Mouse (Mus musculus) erythroblast, embryonic 14.5 days (primary cell): ENCODE measurements around the gene Ulk4. TPM values are rescaled to one million over a fixed set of nuclear protein-coding genes. Genes with fewer than 3 reads are reported as not detected.

Source experiments
- H3K27me3 ChIP-seq: 2 replicates; pipeline ENCODE4 v1.6.1; 2012; ENCODE audit warnings: inconsistent platforms; ENCODE audit not compliant: control insufficient read depth
- H3K36me3 ChIP-seq: 2 replicates; pipeline ENCODE4 v1.6.1; 2012; ENCODE audit warnings: mild to moderate bottlenecking, inconsistent platforms; ENCODE audit not compliant: control insufficient read depth
- H3K4me1 ChIP-seq: 2 replicates; pipeline ENCODE4 v1.6.1; 2012; ENCODE audit warnings: inconsistent platforms; ENCODE audit not compliant: control insufficient read depth
- H3K4me3 ChIP-seq: replicated peaks from 2 replicates; pipeline ENCODE3; 2012; ENCODE audit warnings: moderate library complexity, mild to moderate bottlenecking, inconsistent platforms
- H3K9me3 ChIP-seq: 2 replicates; pipeline ENCODE4 v1.6.1; 2012; ENCODE audit warnings: low read length, inconsistent platforms, mixed read lengths; ENCODE audit not compliant: control insufficient read depth
- GATA1 ChIP-seq: IDR thresholded peaks from 2 replicates; pipeline ENCODE4 v1.6.1; 2012; ENCODE audit warnings: low read length, inconsistent platforms, mixed read lengths
- TAL1 ChIP-seq: IDR thresholded peaks from 3 replicates; pipeline ENCODE4 v1.6.1; 2012; ENCODE audit warnings: low read length, inconsistent platforms, mixed read lengths
- polyA plus RNA-seq: library from polyadenylated mRNA; stranded (reverse); fragments of >175 nt; gene quantifications from 2 replicates; pipeline ENCODE4 v1.2.3, GENCODE M21; 2012

The Ulk4 gene
- polyA plus RNA-seq, 1 experiment = 0.16 TPM

DNA sequence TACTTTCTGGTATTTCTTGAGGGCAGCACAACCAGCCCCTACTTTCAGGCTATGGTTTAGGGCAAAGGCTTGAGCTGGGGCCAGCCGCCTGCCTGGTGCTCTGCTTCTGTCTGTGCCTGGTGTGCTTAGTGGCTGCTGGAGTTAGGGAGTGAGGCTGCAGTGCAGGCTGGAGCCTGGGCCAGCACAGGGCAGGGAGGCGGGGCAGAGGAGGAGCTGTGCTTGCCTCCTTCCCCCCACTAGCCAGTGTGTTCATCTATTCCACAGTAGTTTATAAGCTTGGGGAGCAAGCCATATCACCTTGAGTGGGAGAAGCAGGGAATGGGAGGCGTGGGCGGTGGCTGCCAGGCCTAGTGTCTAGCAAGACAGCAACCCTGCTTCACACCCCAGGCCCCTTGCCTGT lies 313.9 kb downstream of the Ulk4 start:
- Histone ChIP-seq H3K4me1 (peaks cover 29% of the 10 kb centered on the region), H3K9me3 (no peaks in the 10 kb centered on the region), H3K36me3 (peaks cover 97% of the 10 kb centered on the region), H3K27me3 (no peaks in the 10 kb centered on the region), H3K4me3 (no peak overlapping the region)
- TF ChIP-seq TAL1 (no peak), GATA1 (no peak)

DNA sequence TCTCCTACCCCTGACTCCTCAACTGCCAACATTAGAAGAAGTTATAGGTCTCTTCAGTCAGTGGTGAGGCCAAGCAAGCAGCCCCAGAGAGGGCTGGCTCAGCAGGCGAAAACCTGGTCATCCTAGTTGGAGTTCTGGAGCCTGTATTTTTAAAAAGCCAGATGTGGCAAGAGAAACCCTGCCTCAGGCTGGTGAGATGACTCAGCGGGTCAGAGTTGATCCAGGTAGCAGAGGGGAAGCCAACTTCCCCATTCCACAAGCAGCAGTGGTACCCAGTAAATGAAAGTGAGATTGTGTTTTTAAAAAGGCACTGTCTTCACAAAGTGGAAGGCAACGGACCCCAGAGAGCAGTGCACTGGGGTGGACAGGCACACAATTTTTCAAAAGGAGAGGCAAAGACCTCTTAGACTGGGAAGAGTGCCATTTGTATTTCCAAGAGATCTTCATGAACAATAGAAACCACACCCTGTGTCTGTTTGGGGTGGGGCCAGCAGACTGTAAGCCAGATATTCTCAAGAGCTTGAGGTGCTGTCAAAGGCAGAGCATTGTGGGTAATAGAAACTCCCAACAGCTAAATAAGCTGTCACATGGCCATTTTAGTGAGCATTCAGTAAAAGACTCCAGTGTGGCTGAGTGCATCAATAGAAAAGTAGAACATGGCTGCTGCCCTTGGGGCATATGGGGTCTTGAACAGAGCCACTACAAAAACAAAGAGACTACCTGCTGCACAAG lies 314.9 kb downstream of the Ulk4 start:
- no peaks in the 10 kb centered on the region for H3K27me3 ChIP-seq
- no peak overlapping the region for H3K4me3 ChIP-seq
- no peaks in the 10 kb centered on the region for H3K9me3 ChIP-seq
- H3K36me3 ChIP-seq = peaks cover 100% of the 10 kb centered on the region
- peaks cover 29% of the 10 kb centered on the region for H3K4me1 ChIP-seq
- TF ChIP-seq TAL1 (no peak), GATA1 (no peak)

DNA sequence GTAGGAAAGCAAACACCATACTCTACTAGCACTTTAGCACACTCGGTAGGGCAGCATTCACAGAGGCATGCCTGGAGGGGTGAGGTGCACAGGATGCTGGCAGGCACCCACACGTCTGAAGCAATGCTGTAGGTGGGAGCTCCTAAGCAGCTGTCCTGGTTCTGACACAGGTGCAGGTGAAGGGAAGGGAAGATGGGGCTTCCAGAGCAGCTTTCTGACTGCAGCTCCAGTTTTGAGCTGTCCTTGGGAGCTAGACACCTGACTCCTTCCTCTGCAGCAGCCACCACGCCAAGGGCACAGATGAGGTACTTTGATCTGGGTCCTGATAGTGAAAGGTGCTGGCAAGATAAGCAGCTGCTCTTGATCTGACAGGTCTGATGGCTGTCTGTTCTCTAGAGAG lies 315.5 kb downstream of the Ulk4 start:
- TF ChIP-seq TAL1 (no peak), GATA1 (no peak)
- H3K27me3 ChIP-seq = no peaks in the 10 kb centered on the region
- H3K36me3 ChIP-seq = peaks cover 100% of the 10 kb centered on the region
- no peaks in the 10 kb centered on the region for H3K9me3 ChIP-seq
- H3K4me3 ChIP-seq = no peak overlapping the region
- peaks cover 29% of the 10 kb centered on the region for H3K4me1 ChIP-seq

DNA sequence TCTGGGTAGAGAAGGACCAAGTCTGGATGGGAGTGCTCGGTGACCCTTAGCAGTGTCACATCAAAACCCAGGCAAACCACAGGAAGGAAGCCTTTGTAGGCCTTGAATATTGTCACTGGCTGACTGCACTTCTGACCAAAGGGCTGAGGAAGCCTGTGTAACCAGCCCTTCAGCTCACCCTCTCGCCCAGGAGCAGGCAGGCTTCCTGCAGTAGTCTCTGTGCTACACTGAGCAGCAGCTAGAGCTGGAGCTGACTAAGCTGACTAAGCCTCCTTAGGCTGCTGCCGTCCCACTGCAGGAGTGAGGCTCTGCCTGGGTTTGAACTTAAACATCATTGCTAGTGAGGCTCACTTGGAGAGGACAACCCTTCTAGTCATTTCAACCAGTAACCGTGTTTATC lies 316.4 kb downstream of the Ulk4 start:
- Histone ChIP-seq H3K4me1 (peaks cover 29% of the 10 kb centered on the region), H3K4me3 (no peak overlapping the region), H3K9me3 (no peaks in the 10 kb centered on the region), H3K27me3 (no peaks in the 10 kb centered on the region), H3K36me3 (peaks cover 100% of the 10 kb centered on the region)
- no peak for TF ChIP-seq GATA1

DNA sequence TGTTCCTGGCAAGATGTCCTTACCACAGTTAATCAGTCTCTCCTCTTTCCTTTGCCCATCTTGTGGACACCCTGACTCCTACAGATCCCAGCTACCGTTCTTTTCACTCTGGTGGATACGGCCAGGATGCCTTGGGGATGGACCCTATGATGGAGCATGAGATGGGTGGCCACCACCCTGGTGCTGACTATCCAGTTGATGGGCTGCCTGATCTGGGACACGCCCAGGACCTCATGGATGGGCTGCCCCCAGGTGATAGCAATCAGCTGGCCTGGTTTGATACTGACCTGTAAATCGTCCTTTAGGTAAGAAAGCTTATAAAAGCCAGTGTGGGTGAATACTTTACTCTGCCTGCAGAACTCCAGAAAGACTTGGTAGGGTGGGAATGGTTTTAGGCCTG lies 317.8 kb downstream of the Ulk4 start:
- peaks cover 100% of the 10 kb centered on the region for H3K36me3 ChIP-seq
- TF ChIP-seq TAL1 (no peak), GATA1 (no peak)
- peaks cover 29% of the 10 kb centered on the region for H3K4me1 ChIP-seq
- no peaks in the 10 kb centered on the region for H3K27me3 ChIP-seq
- H3K9me3 ChIP-seq = no peaks in the 10 kb centered on the region
- H3K4me3 ChIP-seq = no peak overlapping the region

DNA sequence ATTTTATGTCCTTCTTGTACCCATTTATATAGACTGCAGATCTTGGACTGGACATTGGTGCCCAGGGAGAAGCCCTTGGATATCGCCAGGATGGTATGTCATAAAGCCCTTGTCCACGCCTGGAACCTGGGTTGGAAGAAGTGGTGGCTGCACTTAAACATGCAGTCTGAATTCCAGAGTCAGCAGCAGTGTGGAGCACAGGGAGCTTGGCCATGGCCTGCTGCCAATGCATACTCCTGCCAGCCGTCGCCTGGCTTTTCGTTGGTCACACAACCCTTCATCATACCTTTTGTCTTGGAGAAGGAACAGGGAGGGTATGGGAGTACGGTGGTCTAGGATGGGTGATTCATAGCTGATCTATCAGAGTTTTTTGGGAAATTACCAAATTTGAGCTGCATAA lies 318.4 kb downstream of the Ulk4 start:
- H3K4me3 ChIP-seq = no peak overlapping the region
- H3K9me3 ChIP-seq = no peaks in the 10 kb centered on the region
- TF ChIP-seq TAL1 (no peak), GATA1 (no peak)
- peaks cover 29% of the 10 kb centered on the region for H3K4me1 ChIP-seq
- no peaks in the 10 kb centered on the region for H3K27me3 ChIP-seq
- H3K36me3 ChIP-seq = peaks cover 100% of the 10 kb centered on the region

DNA sequence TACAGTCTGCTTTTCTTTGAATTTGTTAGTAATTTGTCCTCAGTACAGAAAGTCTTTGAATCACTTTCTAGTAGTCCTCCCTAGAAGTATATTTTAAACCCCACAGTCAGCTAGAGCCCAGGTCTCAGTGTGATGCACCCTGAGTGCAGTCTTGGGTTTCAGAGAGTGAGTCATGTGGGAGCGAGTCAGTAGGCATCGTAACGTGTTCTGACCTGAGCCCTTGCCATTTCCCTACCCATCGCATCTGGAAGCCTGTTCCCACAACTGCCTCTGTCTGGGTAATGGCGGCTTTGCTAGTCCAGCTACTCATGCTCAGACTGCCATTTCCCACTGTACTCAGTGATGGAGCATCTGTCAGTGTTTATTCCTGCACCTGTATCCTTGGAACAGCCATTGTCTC lies 318.9 kb downstream of the Ulk4 start:
- TF ChIP-seq GATA1 (no peak), TAL1 (no peak)
- H3K27me3 ChIP-seq = no peaks in the 10 kb centered on the region
- no peaks in the 10 kb centered on the region for H3K9me3 ChIP-seq
- peaks cover 29% of the 10 kb centered on the region for H3K4me1 ChIP-seq
- H3K4me3 ChIP-seq = no peak overlapping the region
- H3K36me3 ChIP-seq = peaks cover 100% of the 10 kb centered on the region

DNA sequence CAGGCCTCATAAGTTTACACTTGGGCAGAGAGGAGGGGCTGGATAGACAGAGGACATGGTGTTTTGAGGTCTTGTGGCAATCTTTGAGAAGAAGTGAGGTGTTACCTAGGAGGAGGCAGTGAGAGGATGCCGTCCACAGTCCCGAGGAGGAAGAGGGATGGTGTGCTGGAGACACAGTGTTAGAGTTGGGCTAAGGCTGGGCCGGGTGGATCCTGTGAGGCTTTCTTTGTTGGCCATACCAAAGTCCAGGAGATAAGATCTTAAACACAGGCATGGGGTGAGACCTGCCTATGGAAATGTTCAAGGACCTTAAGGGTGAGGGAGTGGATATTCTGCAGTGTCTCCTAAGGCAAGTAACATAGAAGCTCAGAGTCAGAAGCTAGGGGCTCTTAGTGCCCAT lies 325.1 kb downstream of the Ulk4 start:
- Histone ChIP-seq H3K36me3 (peaks cover 94% of the 10 kb centered on the region), H3K4me1 (peaks cover 4% of the 10 kb centered on the region), H3K9me3 (no peaks in the 10 kb centered on the region), H3K4me3 (no peak overlapping the region), H3K27me3 (no peaks in the 10 kb centered on the region)
- TF ChIP-seq GATA1 (no peak), TAL1 (no peak)

DNA sequence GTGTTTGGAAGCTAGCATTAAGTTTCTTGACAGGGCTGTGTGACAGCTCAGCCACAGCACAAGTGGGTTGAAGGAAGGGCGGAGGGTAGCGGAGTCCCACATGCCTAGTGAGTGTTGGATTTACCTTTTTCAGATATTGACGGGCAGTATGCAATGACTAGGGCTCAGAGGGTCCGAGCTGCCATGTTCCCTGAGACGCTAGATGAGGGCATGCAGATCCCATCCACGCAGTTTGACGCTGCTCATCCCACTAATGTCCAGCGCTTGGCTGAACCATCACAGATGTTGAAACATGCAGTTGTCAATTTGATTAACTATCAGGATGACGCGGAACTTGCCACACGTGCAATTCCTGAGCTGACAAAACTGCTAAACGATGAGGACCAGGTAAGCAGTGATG lies 326.2 kb downstream of the Ulk4 start:
- peaks cover 4% of the 10 kb centered on the region for H3K4me1 ChIP-seq
- no peaks in the 10 kb centered on the region for H3K27me3 ChIP-seq
- no peaks in the 10 kb centered on the region for H3K9me3 ChIP-seq
- peaks cover 90% of the 10 kb centered on the region for H3K36me3 ChIP-seq
- TF ChIP-seq TAL1 = no peak
- TF ChIP-seq GATA1 = no peak
- no peak overlapping the region for H3K4me3 ChIP-seq

DNA sequence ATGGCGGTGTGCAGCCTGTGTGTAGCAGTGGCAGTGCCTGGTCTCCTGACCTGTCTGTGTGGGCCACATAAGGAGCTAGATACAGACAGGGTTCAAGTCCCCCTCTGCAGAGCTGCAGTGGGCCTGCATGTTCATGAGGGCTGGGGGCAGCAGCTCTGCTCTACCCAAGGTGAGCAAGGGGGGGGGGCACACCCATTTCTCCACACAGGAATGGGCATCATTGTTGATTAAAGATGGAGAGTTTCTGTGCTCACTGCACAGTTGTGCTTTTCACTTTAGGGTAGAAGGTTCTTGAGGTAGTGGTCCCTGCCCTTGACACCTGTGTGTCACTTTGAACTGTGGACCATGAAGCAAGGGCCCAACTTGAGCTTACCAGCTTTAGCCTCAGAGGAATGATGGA lies 328.2 kb downstream of the Ulk4 start:
- H3K9me3 ChIP-seq = no peaks in the 10 kb centered on the region
- no peak for TF ChIP-seq GATA1
- TF ChIP-seq TAL1 = no peak
- H3K36me3 ChIP-seq = peaks cover 87% of the 10 kb centered on the region

More for the DNA sequence above, 328.2 kb downstream of the Ulk4 start:
- H3K4me1 ChIP-seq = peaks cover 17% of the 10 kb centered on the region
- H3K4me3 ChIP-seq = no peak overlapping the region
- H3K27me3 ChIP-seq = no peaks in the 10 kb centered on the region
